Mouse (Mus musculus) CD8-positive naive resting alpha-beta T cell, adult 2 months (primary cell): Measurements from ENCODE around the gene Pex5.
"Not testable (repeated sequence)": the region's sequence is repeated elsewhere in the genome, so short reads cannot be mapped to it uniquely, and the experiment has no call there.

Source experiments
- DNase-seq, 2 experiments: peaks; one replicate each; pipeline ENCODE4 v3.0.0; 2022; ENCODE audit warnings: low read depth in 2 of 2, low spot score in 2 of 2

Pex5 gene

DNA sequence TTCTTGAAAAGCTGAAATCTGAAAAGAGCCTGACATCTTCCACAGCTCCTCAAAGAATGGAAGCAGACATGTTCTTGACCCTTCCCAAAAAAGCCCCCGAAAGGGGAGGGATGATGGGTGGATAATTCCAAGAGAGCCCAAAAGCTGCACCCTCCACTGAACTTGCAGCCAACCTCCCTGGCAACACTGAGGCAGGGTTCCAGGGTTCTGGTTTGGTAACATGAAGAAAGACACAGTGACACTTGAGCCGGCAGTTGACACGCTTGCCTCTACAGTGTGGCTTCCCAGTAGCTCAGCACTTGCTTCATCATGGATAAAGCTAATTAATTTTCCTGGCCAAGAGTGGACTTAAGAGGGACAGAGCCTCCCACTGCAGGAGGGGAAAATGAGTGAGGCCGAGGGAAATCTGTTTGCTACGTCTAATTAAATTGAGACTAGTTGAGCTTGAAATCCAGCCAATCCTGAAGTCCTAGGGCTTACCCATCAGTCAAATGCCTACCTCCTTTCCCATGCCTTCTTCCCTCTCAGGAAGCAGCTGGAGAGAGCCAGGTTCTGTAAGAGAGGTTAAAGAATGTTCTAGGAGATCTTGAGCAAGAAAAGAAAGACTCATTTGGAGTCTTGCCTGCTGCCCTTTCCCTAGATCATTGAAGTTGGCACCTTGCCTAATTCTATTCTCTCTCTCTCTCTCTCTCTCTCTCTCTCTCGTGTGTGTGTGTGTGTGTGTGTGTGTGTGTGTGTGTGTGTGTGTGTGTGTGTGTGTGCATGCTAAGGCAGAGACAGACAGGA is 13.1 kb upstream of the Pex5 start:
- DNase-seq: no peak

DNA sequence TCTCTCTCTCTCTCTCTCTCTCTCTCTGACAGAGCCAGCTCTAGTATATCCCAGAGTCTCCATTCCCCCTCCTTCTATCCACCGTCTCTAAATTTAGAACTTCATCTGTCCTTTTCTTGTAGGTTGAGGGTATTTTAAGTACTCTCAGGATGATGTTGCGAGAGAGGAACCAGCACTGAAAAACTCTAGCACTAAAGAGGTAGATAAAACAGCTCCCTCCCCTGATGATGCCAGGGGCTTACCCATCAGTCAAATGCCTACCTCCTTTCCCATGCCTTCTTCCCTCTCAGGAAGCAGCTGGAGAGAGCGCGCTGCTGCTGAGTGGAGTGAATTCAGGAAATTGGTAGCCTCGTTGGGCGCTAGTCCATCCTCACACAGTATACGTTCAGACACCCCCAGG is 12.4 kb upstream of the Pex5 start:
- no peak for DNase-seq

DNA sequence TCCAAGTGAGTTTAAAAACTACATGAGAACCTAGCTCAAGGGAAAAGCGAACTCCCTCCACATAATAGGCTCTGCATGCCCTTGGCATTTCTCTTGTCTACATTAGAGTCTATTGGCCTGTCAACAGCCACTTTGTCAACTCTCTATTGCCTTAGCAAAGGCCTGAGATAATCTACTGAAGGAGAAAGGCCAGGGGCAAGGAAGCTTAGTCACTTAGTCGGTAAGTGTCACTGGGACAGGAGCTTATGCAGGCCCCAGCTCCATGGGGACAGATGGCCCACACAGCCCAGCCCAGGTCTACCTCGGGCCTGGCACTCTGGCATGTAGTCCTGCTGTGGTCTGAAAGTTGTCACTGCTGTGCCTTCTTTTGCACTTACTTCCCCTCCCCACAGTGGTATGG is 11.7 kb upstream of the Pex5 start:
- DNase-seq: no peak

DNA sequence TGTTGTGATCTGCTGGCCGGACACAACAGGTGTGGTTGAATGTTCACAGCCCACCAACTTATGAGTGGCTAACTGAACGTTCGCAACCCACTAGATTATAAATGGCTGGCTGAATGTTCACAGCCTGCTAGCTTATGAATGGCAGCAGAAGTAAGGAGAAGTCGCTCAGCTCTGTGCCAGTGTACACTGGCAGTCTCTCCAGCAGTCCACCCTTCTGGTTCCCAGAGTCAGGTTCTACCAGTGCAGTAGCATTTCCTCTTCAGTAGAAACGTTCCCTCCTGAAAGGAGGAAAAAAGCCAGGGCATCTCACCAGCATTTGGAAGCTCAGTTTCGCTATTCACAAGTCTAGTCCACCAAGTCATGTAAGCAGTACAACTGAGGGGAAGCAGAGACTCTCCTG is 10.7 kb upstream of the Pex5 start:
- no peak for DNase-seq

DNA sequence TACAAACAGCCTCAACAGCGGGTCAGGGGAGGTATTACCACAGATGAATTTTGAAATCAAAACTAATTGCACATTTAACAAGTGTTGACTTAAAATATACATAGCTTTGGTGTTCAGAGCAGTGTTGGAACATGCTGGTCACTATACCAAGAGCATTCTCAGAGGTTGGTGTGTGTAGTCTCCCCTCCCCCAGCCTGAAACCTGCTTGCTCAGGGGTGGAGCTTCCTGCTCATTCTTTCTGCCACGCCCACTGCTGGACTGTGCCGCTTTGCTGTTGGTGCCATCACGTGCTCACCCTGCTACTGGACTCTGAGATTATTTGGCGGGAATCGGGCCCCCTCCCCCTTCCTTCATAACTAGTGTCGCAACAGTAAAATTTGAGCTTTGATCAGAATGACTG is 10.2 kb upstream of the Pex5 start:
- not testable (repeated sequence) for DNase-seq

DNA sequence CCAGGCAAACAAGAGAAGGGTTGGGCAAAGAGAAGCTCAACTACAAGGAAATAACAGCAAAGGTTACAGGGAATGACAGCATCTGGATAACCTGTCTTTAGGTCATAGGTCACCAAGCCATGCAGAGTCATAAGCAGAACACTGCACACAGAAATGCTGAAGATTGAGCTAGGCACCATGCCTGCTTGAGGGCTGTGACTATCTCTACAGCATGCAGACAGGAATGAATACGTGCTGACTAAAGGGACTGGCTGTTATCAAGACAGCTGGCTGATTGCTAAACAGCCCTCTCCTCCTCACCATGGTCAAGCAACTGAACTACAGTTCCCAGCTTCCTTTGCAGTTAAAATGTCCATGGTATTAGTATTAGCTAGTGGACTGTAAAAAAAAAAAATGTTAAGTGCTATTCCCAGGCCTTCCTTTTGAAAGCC is 9.2 kb upstream of the Pex5 start:
- no peak for DNase-seq

DNA sequence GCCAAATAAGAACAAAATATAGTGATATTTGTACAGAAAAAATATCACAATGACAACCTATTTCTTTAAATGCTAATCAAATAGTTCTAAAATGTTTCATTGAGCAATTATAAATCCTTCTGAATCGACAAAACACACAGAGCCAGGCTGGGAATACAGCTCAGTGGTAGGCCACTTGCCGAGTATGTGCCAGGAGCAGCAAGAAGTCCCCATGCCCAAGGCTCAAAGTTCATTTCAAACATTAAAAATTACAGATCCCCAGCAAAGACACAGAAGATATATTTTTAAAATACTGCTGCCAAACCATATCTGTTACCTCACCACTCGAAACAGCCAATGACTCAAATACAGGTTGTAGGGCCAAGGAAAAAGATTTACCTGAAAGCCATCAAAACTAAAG is 3.8 kb upstream of the Pex5 start:
- DNase-seq: no peak

DNA sequence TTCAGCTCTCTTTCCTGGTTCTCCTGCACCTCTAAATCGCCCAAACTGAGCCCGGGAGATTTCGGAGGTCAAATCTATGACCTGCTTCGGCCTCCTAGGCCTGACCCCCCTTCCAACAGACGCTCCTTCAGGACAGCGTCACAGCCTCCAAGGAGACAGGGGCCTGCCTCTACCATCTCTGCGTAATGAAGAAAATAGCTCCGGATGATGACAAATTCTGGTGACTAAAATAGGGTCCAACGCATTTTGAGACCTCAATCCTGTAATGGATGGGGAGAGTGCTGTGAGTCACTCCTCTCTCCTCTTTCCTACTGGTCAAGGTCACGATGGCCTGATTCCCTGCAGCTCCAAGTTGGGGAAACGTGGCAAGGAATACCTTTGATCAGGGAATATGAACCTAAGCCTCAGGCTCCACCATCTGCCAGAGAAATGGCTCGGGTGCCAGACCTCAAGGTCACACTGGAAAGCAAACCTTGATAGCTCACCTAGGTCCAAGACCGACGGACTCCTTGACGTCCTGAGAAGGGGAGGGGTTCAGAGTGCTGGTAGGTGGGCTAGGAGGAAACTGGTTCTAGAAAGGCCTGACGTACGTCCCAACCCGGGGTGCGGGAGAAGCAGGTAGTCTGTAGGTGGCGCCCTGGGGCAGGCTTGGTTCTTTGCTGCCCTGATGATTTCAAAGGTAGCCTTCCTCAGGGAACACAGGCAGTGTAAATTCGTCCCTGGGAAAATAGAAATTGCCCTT is 651 bp upstream of the Pex5 start:
- peak; percentile 69 to 80 for DNase-seq

DNA sequence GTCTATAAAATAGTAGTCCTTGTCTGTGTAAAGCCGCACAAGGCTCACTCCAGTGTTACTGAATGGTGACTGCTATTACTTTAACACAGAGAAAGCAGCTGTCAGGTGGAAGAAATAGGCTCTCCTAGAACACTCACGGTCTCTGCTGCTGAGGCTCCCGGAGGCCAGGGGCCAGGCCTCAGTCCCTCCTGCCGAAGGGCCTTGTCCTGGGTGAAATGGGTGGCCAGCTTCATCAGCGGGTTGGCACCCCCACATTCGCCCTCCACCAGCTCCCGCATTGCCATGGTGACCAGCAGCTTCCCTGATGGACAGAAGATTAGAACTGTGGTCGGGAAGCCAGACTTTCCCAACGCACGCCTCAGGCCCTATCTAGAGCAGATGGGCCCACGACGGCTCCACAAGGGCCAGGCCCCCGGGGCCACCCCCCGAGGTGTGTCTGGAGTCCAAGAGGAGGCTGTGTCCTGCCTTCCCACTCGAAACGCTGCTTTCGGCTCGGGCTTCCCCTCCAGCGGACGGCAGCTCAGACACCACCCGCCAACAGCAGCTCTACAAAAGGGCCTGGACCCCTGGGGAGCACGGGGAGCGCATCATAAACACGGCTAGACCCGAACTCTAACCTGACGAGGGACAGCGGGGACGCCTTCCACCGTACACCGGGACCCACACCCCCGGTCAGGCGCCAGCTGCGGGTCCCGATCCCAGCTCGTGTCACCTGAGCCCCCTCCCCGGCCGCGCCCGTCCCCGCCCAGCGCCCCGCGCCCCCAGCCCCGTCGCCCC is 529 bp downstream of the Pex5 start:
- DNase-seq: peak; percentile 21 to 38

DNA sequence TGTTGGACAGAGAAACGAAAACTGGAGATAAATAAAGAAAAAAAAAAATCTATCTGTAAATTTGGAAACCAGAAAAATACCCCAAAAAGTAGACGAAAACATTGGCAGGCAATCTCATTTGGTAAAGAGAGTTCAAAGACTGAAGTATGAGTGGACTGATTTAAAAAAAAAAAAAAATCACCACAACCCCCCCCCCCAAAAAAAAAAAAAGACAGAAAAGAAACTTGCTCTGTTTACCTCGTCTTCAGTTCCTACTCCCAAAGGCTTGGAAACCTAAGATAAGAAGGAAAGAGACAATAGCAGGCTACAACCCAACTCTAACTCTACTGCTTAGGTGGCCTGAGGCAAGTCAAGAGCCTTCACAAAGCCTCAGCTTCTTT is 1.1 kb downstream of the Pex5 start:
- DNase-seq: no peak

DNA sequence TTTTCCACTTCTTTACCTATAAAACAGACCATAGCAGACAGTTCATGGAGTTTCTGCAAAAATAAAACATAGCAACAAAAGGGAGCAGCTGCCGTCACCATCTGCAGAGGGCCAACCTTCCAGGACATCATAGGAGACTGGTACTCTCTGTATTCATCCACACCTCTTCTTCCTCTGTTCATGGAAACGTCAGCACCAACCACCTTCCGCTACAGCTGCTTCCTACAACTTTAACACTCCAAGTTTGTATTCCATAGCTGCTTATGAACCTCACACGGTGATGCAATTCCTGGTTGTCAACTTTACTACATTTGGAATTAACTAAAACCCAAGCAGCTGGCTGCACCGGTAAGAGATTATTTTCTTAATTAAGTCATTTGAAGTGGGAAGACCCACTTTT is 6.5 kb downstream of the Pex5 start:
- no peak for DNase-seq

DNA sequence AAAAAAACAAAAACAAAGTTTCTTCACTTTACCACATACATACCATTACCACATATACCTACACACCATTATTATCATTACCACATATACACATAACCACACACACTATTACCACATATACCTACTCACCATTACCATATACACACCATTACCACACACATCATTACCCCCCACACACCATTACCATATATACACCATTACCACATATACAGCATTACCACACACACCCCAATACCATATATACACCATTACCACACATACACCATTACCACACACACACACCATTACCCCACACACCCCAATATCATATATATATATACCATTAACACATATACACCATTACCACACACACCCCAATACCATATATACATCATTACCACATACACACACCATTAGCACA is 7.7 kb downstream of the Pex5 start:
- DNase-seq: no peak

DNA sequence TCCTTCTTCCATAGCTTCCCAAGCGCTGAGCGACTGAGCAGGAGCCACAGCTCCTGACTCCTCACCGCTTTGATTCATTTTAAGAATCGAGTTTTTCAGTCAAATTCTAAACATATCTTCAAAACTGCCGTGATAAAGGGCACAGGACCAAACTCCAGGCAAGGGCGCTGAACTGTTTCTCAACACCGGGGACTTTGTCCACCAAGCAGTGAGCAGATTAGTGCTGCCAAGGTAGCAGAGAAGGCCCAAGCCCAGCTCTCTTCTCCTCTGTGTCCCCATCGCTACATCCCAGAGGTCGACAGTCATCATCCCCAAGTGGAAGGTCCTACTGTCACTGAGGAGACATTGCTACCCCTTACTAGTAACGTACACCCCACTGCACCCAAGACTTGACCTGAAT is 8.5 kb downstream of the Pex5 start:
- no peak for DNase-seq

DNA sequence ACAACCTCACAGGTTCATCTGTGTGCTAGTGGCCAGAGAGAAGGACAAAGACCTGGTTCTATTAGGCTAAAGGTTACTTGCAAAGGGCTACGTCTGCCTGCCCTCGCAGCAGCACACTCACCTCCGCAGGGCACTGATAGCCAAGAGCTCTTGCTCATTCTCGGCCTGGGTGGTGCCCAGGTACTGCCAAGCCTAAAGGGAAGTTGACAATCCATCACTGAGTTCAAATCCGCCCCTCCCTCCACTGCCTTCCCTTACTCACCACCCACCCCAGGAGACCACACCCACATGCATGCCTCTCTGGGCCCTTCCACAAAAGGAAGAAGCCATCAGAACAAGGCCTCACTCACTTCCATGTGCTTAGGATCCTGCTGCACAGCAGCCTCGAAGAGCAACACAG is 15.1 kb downstream of the Pex5 start:
- DNase-seq: no peak

DNA sequence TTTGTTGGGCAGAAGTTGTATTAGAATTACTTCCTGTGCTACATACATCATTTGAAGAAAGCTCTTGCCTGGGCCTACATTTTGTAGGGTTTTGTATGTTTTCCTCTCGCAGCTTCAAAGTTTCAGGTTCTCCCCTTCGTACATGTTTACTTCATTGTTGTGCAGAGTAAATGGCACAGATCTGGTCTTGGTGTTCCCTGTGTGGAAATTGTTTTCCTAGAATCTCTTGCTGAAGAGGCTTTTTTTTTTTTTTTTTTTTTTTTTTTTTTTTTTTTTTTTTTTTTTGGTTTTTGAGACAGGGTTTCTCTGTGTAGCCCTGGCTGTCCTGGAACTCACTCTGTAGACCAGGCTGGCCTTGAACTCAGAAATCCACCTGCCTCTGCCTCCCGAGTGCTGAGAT is 19.9 kb downstream of the Pex5 start:
- not testable (repeated sequence) for DNase-seq

DNA sequence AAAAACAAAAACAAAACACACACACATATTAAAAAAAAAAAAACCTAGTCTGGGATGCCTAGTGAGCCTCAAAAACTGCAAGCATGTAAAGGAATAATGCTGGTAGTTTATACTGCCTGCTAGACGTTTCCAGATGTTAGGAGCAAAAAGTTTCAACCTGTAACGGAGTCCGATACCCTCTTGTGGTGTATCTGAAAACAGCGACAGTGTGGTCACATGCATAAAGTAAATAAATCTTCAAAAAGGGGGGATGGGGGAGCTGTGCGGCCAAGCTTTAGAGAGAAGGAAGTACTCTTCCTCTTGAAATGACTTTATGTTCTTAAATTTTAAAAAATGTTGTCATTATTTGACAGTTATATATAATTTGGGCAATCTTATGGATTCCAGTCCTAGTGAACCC is 34.7 kb downstream of the Pex5 start:
- DNase-seq: peak; percentile 17 to 49

DNA sequence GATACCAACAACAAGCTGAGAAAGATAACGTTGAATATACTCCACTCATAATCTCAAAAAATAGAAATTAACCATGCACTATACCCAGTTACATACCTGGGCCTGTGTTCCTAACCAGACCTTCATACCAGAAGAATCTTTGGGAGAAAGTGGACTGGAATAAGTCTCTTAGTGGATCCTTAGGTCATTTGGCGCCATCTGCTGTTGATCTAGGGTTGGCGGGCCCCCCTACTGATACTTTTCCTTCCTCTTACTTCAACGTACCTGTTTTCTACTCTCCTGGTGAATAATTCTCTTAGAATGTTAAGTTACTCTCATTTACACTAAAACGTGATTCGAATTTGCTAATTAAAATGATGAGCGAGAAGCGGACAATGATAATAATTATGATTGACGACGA is 35.5 kb downstream of the Pex5 start:
- DNase-seq: peak; percentile 42 to 64

DNA sequence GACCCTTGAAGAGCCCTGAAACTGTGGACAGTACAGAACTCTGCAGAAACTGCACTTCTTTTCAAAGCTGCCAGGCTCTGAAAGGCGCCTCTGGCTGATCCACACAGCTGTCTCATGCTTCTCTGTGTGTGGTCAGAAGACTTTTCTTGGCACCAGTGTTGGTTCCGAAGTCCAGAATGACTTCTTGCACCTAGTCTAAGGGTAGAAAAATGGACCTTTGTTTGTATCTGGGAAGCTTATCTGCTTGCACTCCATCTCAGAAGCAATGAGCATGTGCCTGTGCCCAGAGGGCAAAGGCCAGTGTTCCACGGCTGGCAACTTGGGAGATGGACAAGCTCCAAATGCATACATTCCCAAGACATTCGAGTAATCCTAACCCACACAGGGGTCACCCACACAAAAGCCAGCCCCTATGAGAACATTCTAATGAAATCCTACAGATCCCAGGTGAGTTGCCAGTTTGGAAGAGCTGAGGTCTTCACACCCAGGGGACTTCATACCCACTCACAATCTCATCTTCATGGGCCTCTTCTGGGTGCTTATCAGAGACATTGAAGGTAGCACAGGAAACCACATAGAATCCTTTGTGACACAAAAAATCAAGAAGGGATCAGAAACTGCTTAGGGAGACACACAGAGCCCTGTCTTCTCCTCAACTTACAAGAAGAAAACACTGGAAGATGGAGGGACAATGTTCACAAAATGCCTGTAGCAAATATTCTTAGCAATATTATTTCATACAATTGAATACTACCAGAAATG is 37.2 kb downstream of the Pex5 start:
- no peak for DNase-seq

DNA sequence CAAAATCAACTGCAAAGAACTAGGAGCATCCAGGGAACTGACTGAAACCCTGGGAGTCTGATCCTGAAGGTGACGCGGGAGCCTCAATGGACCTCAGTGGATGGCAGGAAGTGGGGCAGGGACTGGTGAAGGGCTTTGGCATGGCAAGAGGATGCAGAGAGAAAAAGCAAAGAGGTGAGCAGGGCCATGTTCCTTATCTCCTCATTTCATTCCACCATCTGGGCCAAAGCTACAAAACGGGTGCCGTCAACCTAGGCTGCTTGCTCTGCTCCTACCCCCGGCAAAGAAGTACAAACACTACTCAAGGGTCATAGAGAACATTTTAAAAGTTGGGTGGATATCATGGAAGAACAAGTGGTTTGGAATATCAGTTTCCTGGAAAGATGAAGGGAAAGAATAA is 38.6 kb downstream of the Pex5 start:
- no peak for DNase-seq

DNA sequence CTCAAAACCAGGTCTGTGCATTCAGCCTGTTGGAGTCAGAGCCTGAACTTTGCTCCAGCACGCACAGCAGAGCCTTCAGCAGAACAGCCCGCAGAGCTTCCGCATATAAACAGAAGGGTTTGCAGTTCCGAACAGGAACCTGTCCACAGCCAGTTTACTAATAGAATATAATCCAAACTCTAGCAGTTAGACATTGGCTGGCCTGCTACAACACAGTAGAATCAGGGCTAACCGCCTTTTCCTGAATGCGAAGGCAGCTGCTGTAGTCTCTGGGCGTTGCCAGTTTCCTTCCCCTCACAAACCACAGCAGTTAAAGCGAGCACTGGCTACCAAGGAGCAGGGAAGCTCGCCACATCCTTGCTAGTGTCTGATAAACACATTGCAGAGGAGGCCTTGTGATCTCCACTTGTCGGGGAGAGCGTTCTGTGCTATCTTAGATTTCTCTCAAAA is 39.4 kb downstream of the Pex5 start:
- DNase-seq: peak; percentile 85 to 88

DNA sequence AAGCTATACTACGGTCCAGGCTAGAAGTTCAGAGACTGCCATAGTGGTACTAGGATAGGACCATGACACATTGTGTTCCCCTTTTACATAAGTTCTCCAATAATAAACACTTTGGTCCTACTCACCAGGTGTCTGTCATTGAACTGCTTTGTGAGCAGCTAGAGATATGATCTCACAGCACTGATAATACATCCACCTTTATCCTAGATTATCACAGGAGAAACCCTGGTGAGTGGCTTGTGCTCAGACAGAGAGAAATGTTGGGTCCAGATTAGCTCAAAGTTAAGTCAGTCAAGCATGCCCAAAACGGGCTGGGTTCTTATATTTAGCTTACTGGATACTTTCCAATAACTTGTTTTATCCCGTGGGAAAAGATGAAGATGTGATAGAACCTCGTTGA is 40.2 kb downstream of the Pex5 start:
- no peak for DNase-seq
